Mouse (Mus musculus): Measurements from ENCODE around the gene Olfr816. TPM values are rescaled to one million over a fixed set of nuclear protein-coding genes. Genes with fewer than 3 reads are reported as not detected.
"Not testable (repeated sequence)": the region's sequence is repeated elsewhere in the genome, so short reads cannot be mapped to it uniquely, and the experiment has no call there.

Olfr816 gene
- not detected for total RNA-seq (2021)

- DNase-seq = no peak
Measured at GRCm38 (mm10) chr10:129915497-129915896, at the start of gene Olfr816. Gene Olfr816, minus strand, starts transcription at chr10:129915597.

- DNase-seq = no peak
Measured at GRCm38 (mm10) chr10:129949000-129949399, 33.6 kb upstream of the Olfr816 start, which contains the start of gene Olfr818. Gene Olfr818, minus strand, starts transcription at chr10:129949100.

GRCm38 (mm10) chr10:129905767-129906166, 9.6 kb downstream of the Olfr816 start, which contains the start of gene Olfr815:
Gene Olfr815, minus strand, starts transcription at chr10:129905867.
- not testable (repeated sequence) for DNase-seq

GRCm38 (mm10) chr10:129885934-129886333, 29.5 kb downstream of the Olfr816 start:
- DNase-seq = no peak

GRCm38 (mm10) chr10:129885496-129885895, 29.9 kb downstream of the Olfr816 start:
- not testable (repeated sequence) for DNase-seq

GRCm38 (mm10) chr10:129879751-129880150, 35.6 kb downstream of the Olfr816 start, which contains the start of gene Olfr814:
Gene Olfr814, minus strand, starts transcription at chr10:129879851.
- not testable (repeated sequence) for DNase-seq

Other genes starting within 250 kb of the Olfr816 start
- gene Olfr801, start 241.7 kb downstream of the Olfr816 start, total RNA-seq (2021) = not detected
- under 1 TPM in 1 of 2 experiments, not detected in 1; 0.05 TPM for gene Olfr802, start 227.4 kb downstream of the Olfr816 start, total RNA-seq (2021)
- gene Olfr803, start 221.3 kb downstream of the Olfr816 start, total RNA-seq (2021) = not detected
- not detected for gene Olfr804, start 212.4 kb downstream of the Olfr816 start, total RNA-seq (2021)
- gene Olfr805, start 186.2 kb downstream of the Olfr816 start, total RNA-seq (2021) = not detected
- gene Olfr806, start 173.7 kb downstream of the Olfr816 start, total RNA-seq (2021) = not detected
- gene Olfr807, start 157.8 kb downstream of the Olfr816 start, total RNA-seq (2021) = not detected
- gene Olfr808, start 150.1 kb downstream of the Olfr816 start, total RNA-seq (2021) = not detected
- not detected for gene Olfr809, start 141.0 kb downstream of the Olfr816 start, total RNA-seq (2021)
- not detected for gene Olfr810, start 120.7 kb downstream of the Olfr816 start, total RNA-seq (2021)
- gene Olfr811, start 111.2 kb downstream of the Olfr816 start, total RNA-seq (2021) = not detected
- gene Olfr812, start 69.5 kb downstream of the Olfr816 start, total RNA-seq (2021) = not detected
- gene Olfr813, start 60.2 kb downstream of the Olfr816 start, total RNA-seq (2021) = not detected
- not detected for gene Olfr814, start 35.7 kb downstream of the Olfr816 start, total RNA-seq (2021)
- gene Olfr815, start 9.7 kb downstream of the Olfr816 start, total RNA-seq (2021) = not detected
- not detected for gene Olfr818, start 33.5 kb upstream of the Olfr816 start, total RNA-seq (2021)
- not detected for gene Olfr819, start 51.7 kb upstream of the Olfr816 start, total RNA-seq (2021)
- gene Olfr247, start 60.5 kb upstream of the Olfr816 start, total RNA-seq (2021) = not detected
- not detected for gene Gm10310, start 69.5 kb upstream of the Olfr816 start, total RNA-seq (2021)
- not detected for gene Olfr820, start 97.0 kb upstream of the Olfr816 start, total RNA-seq (2021)
- not detected for gene Olfr821, start 114.8 kb upstream of the Olfr816 start, total RNA-seq (2021)
- gene Olfr822, start 155.6 kb upstream of the Olfr816 start, total RNA-seq (2021) = not detected
- not detected for gene Olfr823, start 199.8 kb upstream of the Olfr816 start, total RNA-seq (2021)
- gene Olfr824, start 214.4 kb upstream of the Olfr816 start, total RNA-seq (2021) = not detected

Data from layer of hippocampus, postnatal 36 days (tissue).